Mouse (Mus musculus): ENCODE measurements at regions not wholly inside any gene's neighbourhood (a gene's known extent, or its start where the extent isn't known, plus 50 kb on each side); places are given as distances from the start of the nearest gene placed in this dataset.

DNA sequence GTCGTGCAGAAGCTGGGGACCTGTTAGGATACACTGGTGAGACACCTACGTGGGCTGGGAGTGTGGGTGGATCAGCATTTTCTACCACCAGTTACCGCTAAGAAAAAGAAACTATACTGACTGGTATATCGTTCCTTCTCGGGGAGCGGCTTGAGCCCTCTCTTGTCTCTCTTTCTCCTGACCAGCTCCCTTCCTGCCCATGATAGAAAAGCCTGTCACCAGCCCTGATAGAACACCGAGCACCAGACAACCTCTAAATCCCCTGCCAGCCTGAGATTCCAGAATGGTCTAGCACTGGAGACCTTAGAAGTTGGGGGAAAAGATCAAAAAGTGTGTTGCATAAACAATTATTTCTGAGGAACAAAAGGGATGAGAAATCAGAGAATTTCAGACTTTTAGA lies 76.3 kb upstream of the Kcnd3 start:
- Histone ChIP-seq H3K4me3 (ENCODE audit: control insufficient read depth, low read depth, low read length) (no peak overlapping the region), H3K27ac (ENCODE audit: control insufficient read depth, insufficient read depth, low read depth, low read length) (no peak overlapping the region), H3K36me3 (ENCODE audit: control insufficient read depth, insufficient read depth, low read length) (no peaks in the 10 kb centered on the region), H3K27me3 (ENCODE audit: control insufficient read depth, insufficient read depth, low read length) (no peaks in the 10 kb centered on the region), H3K4me1 (ENCODE audit: control insufficient read depth, insufficient read depth, low read length) (no peaks in the 10 kb centered on the region)
- no peak for TF ChIP-seq POLR2A (IDR thresholded peaks at IDR 0.05; ENCODE audit: control insufficient read depth, low read depth, low read length)
- TF ChIP-seq CTCF (IDR thresholded peaks at IDR 0.05; ENCODE audit: control insufficient read depth, insufficient read depth, insufficient replicate concordance, low read depth, low read length): no peak

DNA sequence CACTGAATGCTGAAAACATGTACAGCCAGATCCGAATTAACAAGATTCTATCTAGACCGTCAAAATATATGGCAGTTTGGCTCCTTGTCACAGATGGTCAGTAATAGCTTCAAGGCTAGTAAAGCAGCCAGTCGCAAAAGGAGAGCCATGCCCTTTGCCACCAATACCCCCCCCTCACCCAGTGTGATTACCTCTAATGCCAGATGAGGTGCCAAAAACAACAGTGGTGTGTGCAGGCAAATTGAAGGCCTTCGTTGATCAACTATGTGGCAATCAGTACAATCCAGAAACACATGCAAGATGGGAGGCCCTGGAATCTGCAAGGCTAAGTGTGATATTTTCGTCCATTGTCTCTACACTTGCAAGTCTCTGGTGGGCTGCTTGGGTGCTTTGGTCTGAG lies 75.8 kb upstream of the Kcnd3 start:
- Histone ChIP-seq H3K36me3 (ENCODE audit: control insufficient read depth, insufficient read depth, low read length) (no peaks in the 10 kb centered on the region), H3K4me3 (ENCODE audit: control insufficient read depth, low read depth, low read length) (no peak overlapping the region), H3K4me1 (ENCODE audit: control insufficient read depth, insufficient read depth, low read length) (no peaks in the 10 kb centered on the region), H3K27me3 (ENCODE audit: control insufficient read depth, insufficient read depth, low read length) (no peaks in the 10 kb centered on the region), H3K27ac (ENCODE audit: control insufficient read depth, insufficient read depth, low read depth, low read length) (no peak overlapping the region)
- no peak for TF ChIP-seq CTCF (IDR thresholded peaks at IDR 0.05; ENCODE audit: control insufficient read depth, insufficient read depth, insufficient replicate concordance, low read depth, low read length)
- TF ChIP-seq POLR2A (IDR thresholded peaks at IDR 0.05; ENCODE audit: control insufficient read depth, low read depth, low read length): no peak

DNA sequence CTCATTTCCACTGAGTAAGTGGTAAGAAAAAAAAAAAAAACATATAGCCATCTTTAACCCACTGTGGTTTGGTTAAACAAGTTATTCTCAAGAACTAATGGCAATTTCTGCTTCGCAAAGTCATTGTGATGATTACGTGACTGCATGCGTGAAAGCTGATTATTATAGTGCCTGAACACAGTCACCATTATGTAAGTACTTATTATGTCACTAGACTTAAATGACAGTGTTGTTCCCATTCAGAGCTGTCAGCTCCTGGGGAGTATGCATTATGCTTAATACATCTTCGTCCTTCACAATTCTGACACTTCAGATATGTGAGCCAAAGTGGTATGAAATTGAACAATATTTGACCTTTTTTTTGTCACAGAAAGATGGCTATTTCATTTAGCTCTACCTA lies 71.3 kb upstream of the Kcnd3 start:
- Histone ChIP-seq H3K4me3 (ENCODE audit: control insufficient read depth, low read depth, low read length) (no peak overlapping the region), H3K27ac (ENCODE audit: control insufficient read depth, insufficient read depth, low read depth, low read length) (no peak overlapping the region), H3K4me1 (ENCODE audit: control insufficient read depth, insufficient read depth, low read length) (no peaks in the 10 kb centered on the region), H3K27me3 (ENCODE audit: control insufficient read depth, insufficient read depth, low read length) (no peaks in the 10 kb centered on the region), H3K36me3 (ENCODE audit: control insufficient read depth, insufficient read depth, low read length) (no peaks in the 10 kb centered on the region)
- TF ChIP-seq POLR2A (IDR thresholded peaks at IDR 0.05; ENCODE audit: control insufficient read depth, low read depth, low read length): no peak
- no peak for TF ChIP-seq CTCF (IDR thresholded peaks at IDR 0.05; ENCODE audit: control insufficient read depth, insufficient read depth, insufficient replicate concordance, low read depth, low read length)

DNA sequence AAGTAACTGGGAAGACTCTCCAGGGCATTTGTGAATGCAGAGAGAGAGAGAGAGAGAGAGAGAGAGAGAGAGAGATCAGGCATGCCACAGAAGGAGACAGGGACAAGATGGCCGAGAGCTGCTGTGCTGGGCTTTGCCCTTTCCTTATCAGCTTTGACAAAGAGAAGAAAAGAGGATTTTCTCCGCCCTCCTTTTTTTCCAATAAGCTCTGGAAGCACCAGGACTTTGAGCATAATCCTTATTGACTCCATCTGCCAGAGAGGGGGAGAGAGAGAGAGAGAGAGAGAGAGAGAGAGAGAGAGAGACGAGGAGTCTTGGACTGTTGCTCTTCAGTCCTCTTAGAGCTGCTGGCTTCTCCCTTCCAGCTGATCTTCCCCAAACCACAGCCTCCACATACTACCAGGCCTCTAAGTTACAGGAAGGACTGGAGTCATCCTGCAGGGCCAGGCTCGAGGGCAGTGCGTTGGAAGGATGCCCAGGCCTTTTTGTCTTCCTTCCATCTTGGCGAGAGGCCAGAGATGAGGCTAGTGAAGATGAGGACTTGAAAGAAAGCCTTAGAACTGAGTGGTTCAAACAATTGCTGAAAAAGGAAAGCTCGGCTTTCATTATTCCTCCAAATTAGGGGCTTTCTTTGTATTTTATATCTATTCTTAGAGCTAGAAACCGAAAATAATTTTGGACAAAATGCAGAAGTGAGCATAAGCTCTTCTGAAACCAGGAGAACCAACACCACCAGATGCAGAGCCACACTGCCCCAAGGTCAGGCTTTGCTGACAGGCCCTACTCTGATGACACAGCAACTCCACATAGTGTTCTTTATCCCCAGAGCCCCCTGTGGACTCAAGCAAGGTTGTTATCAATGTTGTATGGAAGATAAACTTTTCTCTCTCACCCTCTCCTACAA lies 59.3 kb upstream of the Kcnd3 start:
- Histone ChIP-seq H3K27me3 (ENCODE audit: control insufficient read depth, insufficient read depth, low read length) (no peaks in the 10 kb centered on the region), H3K4me3 (ENCODE audit: control insufficient read depth, low read depth, low read length) (no peak overlapping the region), H3K4me1 (ENCODE audit: control insufficient read depth, insufficient read depth, low read length) (no peaks in the 10 kb centered on the region), H3K27ac (ENCODE audit: control insufficient read depth, insufficient read depth, low read depth, low read length) (no peak overlapping the region; the same call in 1 of the 2 replicates), H3K36me3 (ENCODE audit: control insufficient read depth, insufficient read depth, low read length) (no peaks in the 10 kb centered on the region)
- TF ChIP-seq CTCF (IDR thresholded peaks at IDR 0.05; ENCODE audit: control insufficient read depth, insufficient read depth, insufficient replicate concordance, low read depth, low read length) (no peak), POLR2A (IDR thresholded peaks at IDR 0.05; ENCODE audit: control insufficient read depth, low read depth, low read length) (no peak)
